Mouse (Mus musculus): ENCODE measurements around the gene Lilra6. TPM values are rescaled to one million over a fixed set of nuclear protein-coding genes. Genes with fewer than 3 reads are reported as not detected.

The Lilra6 gene
- 3.5 to 5.5 TPM (median 4.5 TPM) in 4 replicates for total RNA-seq (2023; ENCODE audit: inconsistent age)

GRCm38 (mm10) chr7:3915387-3915786 lies at the start of gene Lilra6:
Lilra6 (minus strand) TSS chr7:3915503.

GRCm38 (mm10) chr7:3898036-3898590 lies 17.2 kb downstream of the Lilra6 start, which contains the start of gene Gm14548:
Gm14548 (minus strand) TSS chr7:3898120.

Other genes starting within 250 kb of the Lilra6 start
- 7.8 to 9.6 TPM (median 9.3 TPM) in 4 replicates for gene Leng1, start 249.7 kb downstream of the Lilra6 start, total RNA-seq (2023; ENCODE audit: inconsistent age)
- gene Tmc4, start 237.9 kb downstream of the Lilra6 start, total RNA-seq (2023; ENCODE audit: inconsistent age): 6.5 to 11.9 TPM (median 9.4 TPM) in 4 replicates
- 27.6 to 31.2 TPM (median 30.4 TPM) in 4 replicates for gene Tsen34, start 222.6 kb downstream of the Lilra6 start, total RNA-seq (2023; ENCODE audit: inconsistent age)
- 56.5 to 58.7 TPM (median 57.9 TPM) in 4 replicates for gene Mboat7, start 222.0 kb downstream of the Lilra6 start, total RNA-seq (2023; ENCODE audit: inconsistent age)
- gene Rps9, start 211.5 kb downstream of the Lilra6 start, total RNA-seq (2023; ENCODE audit: inconsistent age): 2,078 to 2,320 TPM (median 2,119 TPM) in 4 replicates
- gene Pirb, start 195.1 kb downstream of the Lilra6 start, total RNA-seq (2023; ENCODE audit: inconsistent age): 34.2 to 36.4 TPM (median 35.1 TPM) in 4 replicates
- gene Gm15448, start 89.8 kb downstream of the Lilra6 start, total RNA-seq (2023; ENCODE audit: inconsistent age): 4.1 to 7.9 TPM (median 5.5 TPM) in 4 replicates
- gene Pira2, start 70.5 kb downstream of the Lilra6 start, total RNA-seq (2023; ENCODE audit: inconsistent age): 8.5 to 11.0 TPM (median 9.8 TPM) in 4 replicates
- gene Gm14548, start 17.4 kb downstream of the Lilra6 start, total RNA-seq (2023; ENCODE audit: inconsistent age): 4.4 to 6.5 TPM (median 5.2 TPM) in 4 replicates
- 5.7 to 10.8 TPM (median 8.7 TPM) in 4 replicates for gene Lair1, start 147.7 kb upstream of the Lilra6 start, total RNA-seq (2023; ENCODE audit: inconsistent age)
- gene Ttyh1, start 203.9 kb upstream of the Lilra6 start, total RNA-seq (2023; ENCODE audit: inconsistent age): 0.13 to 0.30 TPM in 2 of 4 replicates, not detected in the others
- 420 to 454 TPM (median 449 TPM) in 4 replicates for gene Leng8, start 221.5 kb upstream of the Lilra6 start, total RNA-seq (2023; ENCODE audit: inconsistent age)
- 30.9 to 34.8 TPM (median 34.3 TPM) in 4 replicates for gene Leng9, start 234.9 kb upstream of the Lilra6 start, total RNA-seq (2023; ENCODE audit: inconsistent age)
- not detected in 4 replicates for gene Cdc42ep5, start 249.4 kb upstream of the Lilra6 start, total RNA-seq (2023; ENCODE audit: inconsistent age)